Mouse (Mus musculus) monocyte, adult 5-6 weeks (primary cell): Measurements from ENCODE around the gene A530016L24Rik. TPM values are rescaled to one million over a fixed set of nuclear protein-coding genes. Genes with fewer than 3 reads are reported as not detected.

Source experiments
- ATAC-seq: fragments of 153-309, 156-312 bp; replicated peaks from 2 replicates; pipeline ENCODE4 v1.8.0; 2017; ENCODE audit warnings: mild to moderate bottlenecking; ENCODE audit not compliant: low TSS enrichment, insufficient number of reproducible peaks, severe bottlenecking, poor library complexity, low FRiP score
- total RNA-seq: library from RNA; stranded (forward); fragments of 200-1000, 200-491, 200-594 nt; gene quantifications from 3 replicates; pipeline ENCODE4 v1.2.3, GENCODE M21; 2017

A530016L24Rik gene
- total RNA-seq, result not detected in 3 replicates

DNA sequence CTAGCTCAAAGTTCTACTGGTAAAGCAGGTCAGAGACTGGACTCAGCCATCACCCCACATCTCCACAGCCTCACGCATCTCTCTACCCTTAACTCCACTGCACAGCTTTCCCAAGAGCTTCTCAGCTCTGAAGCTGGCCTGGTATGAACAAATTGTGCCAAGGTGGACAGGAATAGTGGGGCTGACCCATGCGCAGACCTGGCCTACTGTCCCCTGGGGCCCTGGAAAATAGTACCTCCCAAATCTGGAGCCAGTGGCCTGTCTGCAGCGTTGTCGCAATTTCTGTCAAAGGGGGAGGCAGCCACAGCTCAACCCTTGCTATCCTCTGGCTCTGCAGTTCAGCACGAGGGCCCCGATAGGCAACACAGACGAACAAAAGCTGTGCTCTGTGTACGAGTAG lies at the start of gene A530016L24Rik:
TSS of gene A530016L24Rik (plus strand) at position 315 of the 400 bp plus-strand sequence.
- no peak for ATAC-seq

DNA sequence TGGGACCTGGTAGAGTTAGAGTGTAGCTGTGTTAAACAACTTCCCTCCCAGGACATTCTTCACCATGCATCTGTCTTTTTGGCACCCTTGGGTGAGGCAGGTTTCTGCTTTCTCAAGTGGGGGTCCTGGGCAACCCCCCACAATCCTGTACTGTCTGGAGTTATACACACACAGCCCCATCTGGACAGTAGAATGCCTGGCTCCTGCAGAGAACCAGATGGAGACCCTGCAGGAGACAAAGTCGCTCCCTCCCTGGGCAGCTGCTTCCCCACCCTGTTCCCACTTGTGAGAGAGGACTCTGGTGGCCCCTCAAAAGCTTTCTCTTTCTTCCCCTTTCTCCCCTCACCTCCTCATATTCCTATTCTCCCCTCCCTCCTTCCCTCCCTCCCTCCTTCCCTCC lies 49.3 kb upstream of the A530016L24Rik start:
- no peak for ATAC-seq

GRCm38 (mm10) chr12:112449144-112449827 lies 40.0 kb upstream of the A530016L24Rik start:
- no peak for ATAC-seq

- no peak for ATAC-seq
Measured at GRCm38 (mm10) chr12:112449828-112450180, 39.4 kb upstream of the A530016L24Rik start.

GRCm38 (mm10) chr12:112450883-112451282 lies 38.4 kb upstream of the A530016L24Rik start:
- ATAC-seq, result no peak

- ATAC-seq, result no peak
Measured at GRCm38 (mm10) chr12:112451381-112451780, 37.9 kb upstream of the A530016L24Rik start.

- no peak for ATAC-seq
Measured at GRCm38 (mm10) chr12:112451826-112452225, 37.4 kb upstream of the A530016L24Rik start.

GRCm38 (mm10) chr12:112456144-112456713 lies 33.0 kb upstream of the A530016L24Rik start:
- ATAC-seq, result no peak

DNA sequence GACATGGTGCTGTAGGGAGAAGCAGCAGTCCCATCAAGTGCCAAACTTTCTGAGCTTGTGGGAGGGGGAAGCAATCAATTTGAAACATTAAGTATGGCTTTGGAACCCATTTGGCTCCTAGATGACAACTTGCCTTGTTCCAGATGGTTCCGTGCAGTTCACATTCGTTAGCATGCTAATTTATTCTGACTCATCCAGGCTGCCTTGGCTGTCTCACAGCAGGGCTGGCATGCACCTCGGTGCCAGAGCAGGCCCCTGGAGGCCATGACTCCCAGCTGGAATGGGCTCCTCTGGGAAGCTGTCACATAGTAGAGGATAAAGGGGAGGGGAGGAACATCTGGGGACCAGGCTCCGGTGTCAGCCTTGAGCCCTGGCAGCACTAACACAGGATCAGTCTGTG lies 31.4 kb upstream of the A530016L24Rik start:
- ATAC-seq, result no peak

DNA sequence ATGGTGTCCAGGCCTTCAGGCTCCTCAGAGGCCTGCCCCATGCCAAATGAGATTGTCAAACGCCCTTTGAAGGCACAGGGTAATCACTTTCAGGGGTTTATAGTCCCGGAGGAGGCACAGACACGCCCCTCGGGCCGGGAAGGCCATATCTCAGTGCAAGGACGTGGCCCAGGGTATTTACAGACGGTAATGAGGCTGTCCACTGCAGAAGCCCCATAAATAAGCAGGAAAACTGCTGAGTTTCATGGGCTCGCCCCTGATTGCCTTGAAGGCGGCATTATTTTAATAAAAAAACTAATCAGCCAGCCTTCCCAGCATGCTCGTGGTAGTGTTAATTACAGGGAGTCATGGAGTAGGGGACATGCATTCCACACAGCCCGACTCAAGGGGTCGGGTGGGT lies 26.8 kb upstream of the A530016L24Rik start:
- no peak for ATAC-seq

GRCm38 (mm10) chr12:112463209-112463608 lies 26.0 kb upstream of the A530016L24Rik start:
- ATAC-seq, result no peak

GRCm38 (mm10) chr12:112463750-112464444 lies 25.4 kb upstream of the A530016L24Rik start:
- ATAC-seq, result no peak

GRCm38 (mm10) chr12:112464516-112464915 lies 24.7 kb upstream of the A530016L24Rik start:
- ATAC-seq, result no peak

DNA sequence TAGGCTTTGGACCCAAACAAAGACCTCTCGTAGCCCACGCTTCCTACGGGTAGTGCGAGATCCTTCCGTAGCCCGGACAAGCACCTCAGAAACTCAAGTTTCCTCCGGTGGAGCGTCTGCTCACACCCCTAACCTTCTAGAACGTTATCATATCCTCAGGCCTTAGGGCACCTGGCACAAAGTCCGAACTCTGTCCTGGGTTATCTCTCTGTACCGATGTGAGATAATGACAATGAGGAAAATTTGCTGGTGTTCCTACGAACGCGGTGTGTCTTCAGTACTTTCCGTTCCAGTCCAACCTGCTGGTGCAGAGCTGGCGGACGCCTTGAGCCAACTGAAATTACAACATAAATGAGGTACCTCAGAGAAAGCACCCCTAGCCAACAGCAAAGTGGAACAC lies 23.3 kb upstream of the A530016L24Rik start:
- no peak for ATAC-seq

DNA sequence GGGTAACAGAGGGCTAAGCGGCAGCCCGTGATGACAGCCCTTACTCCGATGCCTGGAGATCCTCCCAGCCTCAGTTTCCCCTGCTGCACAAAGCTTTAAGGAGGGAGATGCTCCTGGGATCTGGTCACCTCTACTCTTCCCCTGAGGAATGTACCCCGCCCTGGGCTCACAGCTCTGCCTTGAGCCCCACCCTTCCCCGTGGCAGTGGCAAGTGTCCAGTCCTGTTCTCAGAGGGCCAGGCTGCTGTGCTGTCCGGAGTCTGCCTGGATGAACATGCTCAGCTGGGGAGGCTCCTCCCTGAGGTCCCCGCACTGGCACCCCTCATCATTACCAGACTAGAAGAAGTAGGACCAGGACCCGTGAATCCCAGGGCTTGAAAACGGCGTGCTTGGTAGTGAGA lies 21.9 kb upstream of the A530016L24Rik start:
- ATAC-seq, result no peak

- ATAC-seq, result no peak
Measured at GRCm38 (mm10) chr12:112469393-112469792, 19.9 kb upstream of the A530016L24Rik start.

- ATAC-seq, result no peak
Measured at GRCm38 (mm10) chr12:112470216-112470615, 19.0 kb upstream of the A530016L24Rik start.

DNA sequence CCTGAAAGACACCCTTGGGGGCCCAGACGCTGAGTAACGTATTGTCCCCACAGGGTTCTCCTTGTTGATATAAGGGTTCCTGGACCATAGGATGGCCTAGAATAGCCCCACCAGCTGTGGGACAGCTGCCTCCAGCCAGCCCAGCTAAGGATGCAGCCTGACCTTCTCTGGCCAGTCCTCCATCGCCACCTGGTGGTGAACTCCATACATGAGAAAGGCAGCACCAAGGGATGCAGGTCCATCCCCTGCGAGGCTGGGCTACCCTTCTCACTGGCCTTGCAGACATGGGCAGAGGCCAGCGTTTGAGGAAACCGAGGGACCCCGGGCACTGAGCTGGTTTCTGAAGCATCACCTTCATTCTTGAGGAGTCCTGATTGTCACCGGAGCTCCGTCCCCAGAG lies 15.5 kb upstream of the A530016L24Rik start:
- ATAC-seq, result no peak

DNA sequence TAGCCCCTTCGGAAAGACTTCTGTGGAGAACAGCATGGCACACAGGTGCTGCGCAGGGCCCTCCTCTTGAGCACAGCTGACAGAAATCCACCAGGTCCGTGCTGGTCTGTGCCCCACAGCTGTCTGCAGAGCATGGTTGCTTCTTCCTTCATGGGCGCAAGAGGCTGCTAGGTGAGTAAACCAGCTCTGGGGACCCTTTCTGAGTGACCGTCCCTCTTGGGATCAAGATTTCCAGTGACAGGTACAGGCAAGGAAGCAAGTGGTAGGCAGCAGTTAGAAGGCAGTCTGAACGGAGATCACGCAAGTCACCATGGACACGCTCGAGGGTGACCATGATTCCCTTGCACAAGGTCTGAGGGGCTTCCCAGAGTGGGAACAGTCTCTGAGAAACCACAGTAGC lies 287 bp downstream of the A530016L24Rik start:
- no peak for ATAC-seq

DNA sequence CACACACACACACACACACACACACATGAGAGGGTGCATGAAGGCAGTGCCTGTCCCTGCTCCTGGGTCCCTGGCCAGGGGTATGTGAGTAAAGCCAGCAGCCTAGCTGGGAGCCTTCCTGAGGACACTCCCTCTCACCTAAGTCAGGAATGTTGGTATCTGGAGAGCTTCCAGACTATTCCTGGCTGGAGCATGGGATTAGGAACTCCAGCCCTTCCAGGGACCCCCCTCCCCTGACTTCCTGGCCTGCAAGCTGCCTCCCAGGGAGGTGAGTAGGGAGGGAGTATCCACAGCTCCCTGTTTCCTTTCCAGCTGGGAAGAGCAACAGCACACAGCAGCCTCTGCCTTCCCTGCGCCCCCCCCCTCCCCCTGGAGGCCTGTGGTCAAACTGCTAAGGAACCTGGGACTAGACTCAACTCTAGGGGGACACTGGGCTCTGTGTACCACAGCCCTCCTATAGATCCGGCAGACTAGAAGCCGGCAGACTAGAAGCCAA lies 1.2 kb downstream of the A530016L24Rik start:
- ATAC-seq, result no peak
